Mouse (Mus musculus): ENCODE data around the gene Dcpp1. TPM values are rescaled to one million over a fixed set of nuclear protein-coding genes. Genes with fewer than 3 reads are reported as not detected.
A peak's percentile ranks its signal among the peaks of the same experiment; 100 is the strongest.

The Dcpp1 gene
- polyA plus RNA-seq, 1 experiment from 2014 or later: not detected

GRCm38 (mm10) chr17:23853292-23853691 lies 27.4 kb upstream of the Dcpp1 start:
- ATAC-seq (ENCODE audit: low FRiP score, low TSS enrichment): peak; percentile 25; the same call in 1 of the 2 replicates
- 40% methylated on average over 5 of the region's 5 CpGs for WGBS
- H3K9ac ChIP-seq (ENCODE audit: low read depth, low read length): no peak overlapping the region

GRCm38 (mm10) chr17:23854229-23854765 lies 26.4 kb upstream of the Dcpp1 start:
- Histone ChIP-seq H3K4me1 (ENCODE audit: control insufficient read depth, insufficient read depth, low read length) (no peaks in the 10 kb centered on the region), H3K9me3 (ENCODE audit: control insufficient read depth, low read length) (0 out of 2 replicates have a peak, but pooled peaks cover 2% of the 10 kb centered on the region), H3K4me2 (replicated peaks; ENCODE audit: low read depth, low read length) (no peak overlapping the region), H3K4me3 (ENCODE audit: low read length) (no peak overlapping the region), H3K27me3 (ENCODE audit: control insufficient read depth, insufficient read depth, low read length) (no peaks in the 10 kb centered on the region), H3K9ac (ENCODE audit: low read depth, low read length) (no peak overlapping the region), H3K36me3 (ENCODE audit: control insufficient read depth, insufficient read depth, low read length) (no peaks in the 10 kb centered on the region), H3K27ac (ENCODE audit: low read depth, low read length) (no peak overlapping the region)
- no peak for ATAC-seq (ENCODE audit: low FRiP score, low TSS enrichment)
- WGBS: 88% methylated on average over 10 of the region's 10 CpGs

More at GRCm38 (mm10) chr17:23853292-23853691, 27.4 kb upstream of the Dcpp1 start:
- Histone ChIP-seq H3K9me3 (ENCODE audit: control insufficient read depth, low read length) (0 out of 2 replicates have a peak, but pooled peaks cover 2% of the 10 kb centered on the region), H3K27ac (ENCODE audit: low read depth, low read length) (no peak overlapping the region), H3K4me2 (replicated peaks; ENCODE audit: low read depth, low read length) (no peak overlapping the region), H3K27me3 (ENCODE audit: control insufficient read depth, insufficient read depth, low read length) (no peaks in the 10 kb centered on the region), H3K4me3 (ENCODE audit: low read length) (no peak overlapping the region), H3K4me1 (ENCODE audit: control insufficient read depth, insufficient read depth, low read length) (no peaks in the 10 kb centered on the region), H3K36me3 (ENCODE audit: control insufficient read depth, insufficient read depth, low read length) (no peaks in the 10 kb centered on the region)

- Histone ChIP-seq H3K4me2 (replicated peaks; ENCODE audit: low read depth, low read length) (no peak overlapping the region), H3K4me3 (ENCODE audit: low read length) (no peak overlapping the region), H3K36me3 (ENCODE audit: control insufficient read depth, insufficient read depth, low read length) (no peaks in the 10 kb centered on the region), H3K9ac (ENCODE audit: low read depth, low read length) (no peak overlapping the region), H3K27ac (ENCODE audit: low read depth, low read length) (no peak overlapping the region), H3K27me3 (ENCODE audit: control insufficient read depth, insufficient read depth, low read length) (no peaks in the 10 kb centered on the region), H3K4me1 (ENCODE audit: control insufficient read depth, insufficient read depth, low read length) (no peaks in the 10 kb centered on the region), H3K9me3 (ENCODE audit: control insufficient read depth, low read length) (no peaks in the 10 kb centered on the region)
- no peak for ATAC-seq (ENCODE audit: low FRiP score, low TSS enrichment)
- WGBS: 79% methylated on average over 6 of the region's 6 CpGs
Measured at GRCm38 (mm10) chr17:23857193-23857592, 23.5 kb upstream of the Dcpp1 start.

- Histone ChIP-seq H3K4me1 (ENCODE audit: control insufficient read depth, insufficient read depth, low read length) (no peaks in the 10 kb centered on the region), H3K9me3 (ENCODE audit: control insufficient read depth, low read length) (no peaks in the 10 kb centered on the region), H3K27me3 (ENCODE audit: control insufficient read depth, insufficient read depth, low read length) (no peaks in the 10 kb centered on the region), H3K27ac (ENCODE audit: low read depth, low read length) (no peak overlapping the region), H3K36me3 (ENCODE audit: control insufficient read depth, insufficient read depth, low read length) (no peaks in the 10 kb centered on the region), H3K9ac (ENCODE audit: low read depth, low read length) (no peak overlapping the region), H3K4me2 (replicated peaks; ENCODE audit: low read depth, low read length) (no peak overlapping the region), H3K4me3 (ENCODE audit: low read length) (no peak overlapping the region)
- WGBS: 81% methylated on average over 2 of the region's 2 CpGs
- no peak for ATAC-seq (ENCODE audit: low FRiP score, low TSS enrichment)
Measured at GRCm38 (mm10) chr17:23857913-23858312, 22.8 kb upstream of the Dcpp1 start.

- no peaks in the 10 kb centered on the region for H3K9me3 ChIP-seq (ENCODE audit: control insufficient read depth, low read length)
- H3K27me3 ChIP-seq (ENCODE audit: control insufficient read depth, insufficient read depth, low read length): no peaks in the 10 kb centered on the region
- H3K9ac ChIP-seq (ENCODE audit: low read depth, low read length): no peak overlapping the region
- H3K4me1 ChIP-seq (ENCODE audit: control insufficient read depth, insufficient read depth, low read length): no peaks in the 10 kb centered on the region
- H3K4me2 ChIP-seq (replicated peaks; ENCODE audit: low read depth, low read length): no peak overlapping the region
- no peak overlapping the region for H3K4me3 ChIP-seq (ENCODE audit: low read length)
- no peak overlapping the region for H3K27ac ChIP-seq (ENCODE audit: low read depth, low read length)
- ATAC-seq (ENCODE audit: low FRiP score, low TSS enrichment): no peak
- 83% methylated on average over 4 of the region's 4 CpGs for WGBS
- no peaks in the 10 kb centered on the region for H3K36me3 ChIP-seq (ENCODE audit: control insufficient read depth, insufficient read depth, low read length)
Measured at GRCm38 (mm10) chr17:23862926-23863325, 17.8 kb upstream of the Dcpp1 start.

- H3K4me2 ChIP-seq (replicated peaks; ENCODE audit: low read depth, low read length): no peak within 1 kb of the TSS
- no peaks in the 10 kb centered on the region for H3K27me3 ChIP-seq (ENCODE audit: control insufficient read depth, insufficient read depth, low read length)
- no peak within 1 kb of the TSS for H3K27ac ChIP-seq (ENCODE audit: low read depth, low read length)
- H3K9ac ChIP-seq (ENCODE audit: low read depth, low read length): no peak within 1 kb of the TSS
- no peak for ATAC-seq (ENCODE audit: low FRiP score, low TSS enrichment)
- no peaks in the 10 kb centered on the region for H3K4me1 ChIP-seq (ENCODE audit: control insufficient read depth, insufficient read depth, low read length)
- H3K36me3 ChIP-seq (ENCODE audit: control insufficient read depth, insufficient read depth, low read length): no peaks in the 10 kb centered on the region
- H3K9me3 ChIP-seq (ENCODE audit: control insufficient read depth, low read length): no peaks in the 10 kb centered on the region
- H3K4me3 ChIP-seq (ENCODE audit: low read length): no peak within 1 kb of the TSS
- 81% methylated on average over 15 of the region's 15 CpGs for WGBS
Measured at GRCm38 (mm10) chr17:23867756-23868155, 12.9 kb upstream of the Dcpp1 start, which contains the start of gene Prss21. Prss21 (plus strand) TSS chr17:23868056.

GRCm38 (mm10) chr17:23868513-23868912 lies 12.2 kb upstream of the Dcpp1 start:
- H3K4me2 ChIP-seq (replicated peaks; ENCODE audit: low read depth, low read length): no peak overlapping the region
- ATAC-seq (ENCODE audit: low FRiP score, low TSS enrichment): no peak
- H3K9ac ChIP-seq (ENCODE audit: low read depth, low read length): no peak overlapping the region
- H3K4me3 ChIP-seq (ENCODE audit: low read length): no peak overlapping the region
- H3K27me3 ChIP-seq (ENCODE audit: control insufficient read depth, insufficient read depth, low read length): no peaks in the 10 kb centered on the region
- H3K36me3 ChIP-seq (ENCODE audit: control insufficient read depth, insufficient read depth, low read length): no peaks in the 10 kb centered on the region
- no peak overlapping the region for H3K27ac ChIP-seq (ENCODE audit: low read depth, low read length)
- 81% methylated on average over 11 of the region's 11 CpGs for WGBS
- H3K9me3 ChIP-seq (ENCODE audit: control insufficient read depth, low read length): no peaks in the 10 kb centered on the region
- H3K4me1 ChIP-seq (ENCODE audit: control insufficient read depth, insufficient read depth, low read length): no peaks in the 10 kb centered on the region

GRCm38 (mm10) chr17:23873884-23874856 lies 6.5 kb upstream of the Dcpp1 start:
- no peak overlapping the region for H3K27ac ChIP-seq (ENCODE audit: low read depth, low read length)
- H3K4me3 ChIP-seq (ENCODE audit: low read length): no peak overlapping the region
- H3K9ac ChIP-seq (ENCODE audit: low read depth, low read length): no peak overlapping the region
- H3K27me3 ChIP-seq (ENCODE audit: control insufficient read depth, insufficient read depth, low read length): no peaks in the 10 kb centered on the region
- WGBS: 48% methylated on average over 8 of the region's 8 CpGs
- no peaks in the 10 kb centered on the region for H3K36me3 ChIP-seq (ENCODE audit: control insufficient read depth, insufficient read depth, low read length)
- H3K4me2 ChIP-seq (replicated peaks; ENCODE audit: low read depth, low read length): no peak overlapping the region
- ATAC-seq (ENCODE audit: low FRiP score, low TSS enrichment): peak; percentile 75
- H3K4me1 ChIP-seq (ENCODE audit: control insufficient read depth, insufficient read depth, low read length): no peaks in the 10 kb centered on the region
- no peaks in the 10 kb centered on the region for H3K9me3 ChIP-seq (ENCODE audit: control insufficient read depth, low read length)

- no peaks in the 10 kb centered on the region for H3K9me3 ChIP-seq (ENCODE audit: control insufficient read depth, low read length)
- H3K36me3 ChIP-seq (ENCODE audit: control insufficient read depth, insufficient read depth, low read length): no peaks in the 10 kb centered on the region
- H3K27me3 ChIP-seq (ENCODE audit: control insufficient read depth, insufficient read depth, low read length): no peaks in the 10 kb centered on the region
- H3K27ac ChIP-seq (ENCODE audit: low read depth, low read length): no peak overlapping the region
- H3K4me2 ChIP-seq (replicated peaks; ENCODE audit: low read depth, low read length): no peak overlapping the region
- WGBS: 56% methylated on average over 3 of the region's 3 CpGs
- no peak overlapping the region for H3K9ac ChIP-seq (ENCODE audit: low read depth, low read length)
- ATAC-seq (ENCODE audit: low FRiP score, low TSS enrichment): no peak
- no peaks in the 10 kb centered on the region for H3K4me1 ChIP-seq (ENCODE audit: control insufficient read depth, insufficient read depth, low read length)
- H3K4me3 ChIP-seq (ENCODE audit: low read length): no peak overlapping the region
Measured at GRCm38 (mm10) chr17:23876741-23877140, 3.9 kb upstream of the Dcpp1 start.
